Mouse (Mus musculus) myocyte (in vitro differentiated cells): ENCODE data around the gene Zfp827.

Source experiments
- E2F4 ChIP-seq: IDR thresholded peaks from one replicate; pipeline ENCODE4 v1.6.1; 2011; ENCODE audit warnings: mild to moderate bottlenecking, control low read depth, moderate library complexity; ENCODE audit not compliant: insufficient read depth
- MYOD1 ChIP-seq, 3 experiments: IDR thresholded peaks; one replicate each; pipeline ENCODE4 v1.6.1; 2011; ENCODE audit warnings: control low read depth in 2 of 3, low read depth in 2 of 3, mild to moderate bottlenecking in 2 of 3, moderate library complexity in 1 of 3; ENCODE audit not compliant: insufficient read length in 2 of 3, control insufficient read depth in 1 of 3
- MYOG ChIP-seq, 3 experiments: IDR thresholded peaks; one replicate each; pipeline ENCODE4 v1.6.1; 2011; ENCODE audit warnings: control low read depth in 2 of 3, low read depth in 2 of 3, mild to moderate bottlenecking in 2 of 3; ENCODE audit not compliant: insufficient read length in 2 of 3, control insufficient read depth in 1 of 3, insufficient read depth in 1 of 3
- POLR2A ChIP-seq: IDR thresholded peaks from one replicate; pipeline ENCODE4 v1.6.1; 2011; ENCODE audit warnings: low read depth, mild to moderate bottlenecking, control low read depth, moderate library complexity; ENCODE audit not compliant: insufficient read length
- POLR2AphosphoS2 ChIP-seq: IDR thresholded peaks from one replicate; pipeline ENCODE4 v1.6.1; 2011; ENCODE audit warnings: low read depth, control low read depth; ENCODE audit not compliant: insufficient read length
- TCF12 ChIP-seq: IDR thresholded peaks from one replicate; pipeline ENCODE4 v1.6.1; 2011; ENCODE audit warnings: mild to moderate bottlenecking, control low read depth; ENCODE audit not compliant: poor library complexity, insufficient read depth, severe bottlenecking
- USF1 ChIP-seq: IDR thresholded peaks from one replicate; pipeline ENCODE4 v1.6.1; 2011; ENCODE audit warnings: low read depth, mild to moderate bottlenecking, control low read depth, moderate library complexity

- TF ChIP-seq POLR2AphosphoS2 = no peak
- no peak for TF ChIP-seq TCF12
- TF ChIP-seq MYOD1 (IDR thresholded peaks at IDR 0.05; ENCODE audit: control insufficient read depth in 1 of 3, insufficient read length in 2 of 3, low read depth in 2 of 3) = no peak
- no peak for TF ChIP-seq USF1
- TF ChIP-seq E2F4 = no peak
- no peak for TF ChIP-seq POLR2A
- TF ChIP-seq MYOG (IDR thresholded peaks at IDR 0.05; ENCODE audit: control insufficient read depth in 1 of 3, insufficient read depth in 1 of 3, insufficient read length in 2 of 3, low read depth in 2 of 3) = no peak
Observed at GRCm38 (mm10) chr8:79239320-79239719, 211.1 kb downstream of the Zfp827 start.
